Mouse (Mus musculus): Measurements from ENCODE around the gene Ankra2. TPM values are rescaled to one million over a fixed set of nuclear protein-coding genes. Genes with fewer than 3 reads are reported as not detected.

The Ankra2 gene
- polyA plus RNA-seq, 1 experiment from 2014 or later = 71.9 TPM

DNA sequence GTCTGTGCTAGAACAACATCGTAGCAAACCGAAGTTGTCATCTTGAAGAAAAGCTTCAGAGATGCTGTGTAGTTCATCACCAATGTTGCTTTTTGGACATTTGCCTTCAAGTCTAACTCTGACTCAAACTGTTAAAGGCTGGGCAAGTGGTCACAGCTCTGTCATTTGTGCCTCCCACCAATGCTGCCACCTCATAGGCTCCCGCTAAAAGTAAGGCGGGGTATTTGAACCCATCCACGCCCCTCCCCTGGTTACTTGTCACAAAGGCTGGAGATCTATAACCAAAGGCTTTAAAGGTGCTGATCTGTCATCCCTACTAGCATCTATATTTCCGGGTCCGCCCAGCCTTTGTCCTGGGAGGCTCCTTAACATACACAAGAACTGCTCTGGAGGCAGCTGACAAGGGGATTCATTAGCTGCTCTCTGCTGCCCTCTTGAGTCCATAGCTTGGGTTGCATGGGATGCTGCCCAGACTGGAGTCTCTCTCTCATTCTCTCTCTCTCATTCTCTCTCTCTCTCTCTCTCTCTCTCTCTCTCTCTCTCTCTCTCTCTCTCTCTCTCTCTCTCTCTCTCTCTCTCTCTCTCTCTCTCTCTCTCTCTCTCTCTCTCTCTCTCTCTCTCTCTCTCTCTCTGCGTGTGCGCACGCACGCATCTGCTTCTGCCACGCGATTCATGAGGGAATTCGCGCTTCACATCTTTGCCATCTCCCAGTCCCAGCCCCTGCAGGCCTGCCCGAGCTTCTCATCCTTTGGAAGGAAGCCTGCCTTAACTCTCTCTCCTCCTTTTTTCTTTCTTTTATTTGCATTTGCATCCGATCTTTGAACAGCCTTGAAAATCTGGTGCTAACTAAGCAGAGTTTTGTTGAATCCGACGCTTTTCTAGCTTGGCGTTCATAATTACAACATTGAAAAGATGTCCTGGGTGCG lies 36.2 kb downstream of the Ankra2 start:
- peak overlapping the region; percentile 52 for H3K4me2 ChIP-seq
- no peak overlapping the region for H3K9ac ChIP-seq (replicated peaks)
- H3K4me3 ChIP-seq (replicated peaks) = 0 out of 2 replicates have a peak overlapping the region, but pooled peaks have one; percentile 19
- H3K9me3 ChIP-seq (replicated peaks) = no peaks in the 10 kb centered on the region
- no peak overlapping the region for H3K27ac ChIP-seq (replicated peaks)
- no peaks in the 10 kb centered on the region for H3K36me3 ChIP-seq
- peaks cover 7% of the 10 kb centered on the region; the same call in 1 of the 2 replicates for H3K4me1 ChIP-seq
- peaks cover 3% of the 10 kb centered on the region; the same call in 1 of the 2 replicates for H3K27me3 ChIP-seq (replicated peaks)
- WGBS = 50% methylated on average over 21 of the region's 21 CpGs
- ATAC-seq (ENCODE audit: low FRiP score) = peak; percentile 76

DNA sequence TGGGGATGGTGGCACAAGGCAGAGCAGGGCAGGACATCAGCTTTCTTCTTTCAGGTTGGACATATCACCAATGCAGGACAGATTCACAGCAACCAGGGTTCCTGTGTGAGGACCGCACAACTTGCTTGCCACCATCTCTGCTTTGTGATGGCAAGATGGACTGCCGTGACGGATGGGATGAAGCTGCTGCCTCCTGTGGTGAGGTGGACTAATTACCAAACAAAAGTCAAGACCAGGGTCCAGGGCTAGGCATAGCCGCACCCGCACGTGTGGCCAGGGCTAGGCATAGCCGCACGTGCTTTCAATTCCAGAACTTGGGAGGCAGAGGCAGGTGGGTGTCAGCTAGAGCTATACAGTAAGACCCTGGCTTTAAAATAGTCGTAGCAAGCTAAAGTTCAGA lies 42.4 kb downstream of the Ankra2 start:
- H3K9ac ChIP-seq (replicated peaks) = no peak overlapping the region
- ATAC-seq (ENCODE audit: low FRiP score) = no peak
- H3K9me3 ChIP-seq (replicated peaks) = no peaks in the 10 kb centered on the region
- peaks cover 5% of the 10 kb centered on the region; the same call in 1 of the 2 replicates for H3K4me1 ChIP-seq
- H3K4me2 ChIP-seq = no peak overlapping the region
- no peak overlapping the region for H3K27ac ChIP-seq (replicated peaks)
- H3K36me3 ChIP-seq = peaks cover 19% of the 10 kb centered on the region
- H3K27me3 ChIP-seq (replicated peaks) = no peaks in the 10 kb centered on the region
- WGBS = 90% methylated on average over 9 of the region's 9 CpGs
- H3K4me3 ChIP-seq (replicated peaks) = no peak overlapping the region

DNA sequence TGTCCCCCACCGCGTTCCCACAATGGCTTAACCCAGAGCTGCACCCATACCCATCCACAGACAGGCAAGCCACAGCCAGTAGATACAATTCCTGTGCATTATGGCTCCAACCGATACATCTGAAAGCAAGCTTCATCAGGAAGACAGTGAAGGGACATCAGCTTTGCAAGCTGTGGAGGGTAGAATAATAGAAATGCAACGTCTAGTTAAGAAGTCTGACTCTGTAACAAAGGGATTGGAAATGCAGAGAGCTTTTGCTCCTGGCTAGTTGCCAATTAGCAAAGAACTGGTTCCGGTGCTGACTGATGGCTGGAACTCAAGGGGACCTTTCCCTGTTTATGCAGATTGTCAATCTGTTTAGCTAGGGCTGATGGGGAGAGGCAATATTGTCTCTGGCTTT lies 43.5 kb downstream of the Ankra2 start:
- Histone ChIP-seq H3K4me2 (no peak overlapping the region), H3K9ac (replicated peaks) (no peak overlapping the region), H3K9me3 (replicated peaks) (no peaks in the 10 kb centered on the region), H3K36me3 (peaks cover 30% of the 10 kb centered on the region), H3K27me3 (replicated peaks) (no peaks in the 10 kb centered on the region), H3K27ac (replicated peaks) (peak overlapping the region; percentile 60; the same call in 1 of the 2 replicates), H3K4me3 (replicated peaks) (no peak overlapping the region), H3K4me1 (peaks cover 7% of the 10 kb centered on the region; the same call in 1 of the 2 replicates)
- whole genome bisulfite sequencing = 40% methylated on average over 5 of the region's 5 CpGs
- ATAC-seq (ENCODE audit: low FRiP score) = no peak

DNA sequence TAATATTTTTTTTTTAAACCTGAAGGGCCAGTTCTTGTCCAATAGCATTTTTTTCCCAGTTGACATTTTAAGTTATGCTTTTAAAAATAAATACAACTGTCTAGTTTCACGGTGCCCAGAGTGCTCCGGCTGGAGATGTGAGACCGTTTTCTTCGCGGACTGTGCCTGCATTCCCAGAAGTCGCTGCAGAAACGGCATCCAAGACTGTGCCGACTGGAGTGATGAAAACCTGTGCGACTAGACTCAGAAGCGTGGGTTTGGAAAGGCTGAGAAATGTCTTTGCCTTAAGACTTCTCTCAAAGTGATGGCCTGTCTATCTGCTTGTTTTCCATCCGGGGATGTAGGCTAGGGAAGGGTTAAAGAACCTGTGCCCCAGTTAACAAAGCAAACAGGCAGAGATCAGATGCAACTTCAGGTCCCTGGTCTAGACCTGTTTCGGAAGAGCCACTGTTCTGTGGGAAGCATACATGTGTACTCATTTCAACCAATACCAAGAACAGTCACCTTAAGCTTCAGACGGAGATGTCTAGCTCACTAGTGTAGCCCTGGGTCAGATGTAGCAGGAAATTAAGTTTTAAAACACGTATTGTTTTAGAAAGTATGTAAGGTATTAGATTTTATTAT lies 44.1 kb downstream of the Ankra2 start:
- H3K27me3 ChIP-seq (replicated peaks) = no peaks in the 10 kb centered on the region
- 47% methylated on average over 14 of the region's 14 CpGs for WGBS
- peaks cover 12% of the 10 kb centered on the region; the same call in 1 of the 2 replicates for H3K4me1 ChIP-seq
- H3K4me2 ChIP-seq = peak overlapping the region; percentile 14; the same call in 1 of the 2 replicates
- H3K36me3 ChIP-seq = peaks cover 36% of the 10 kb centered on the region
- H3K4me3 ChIP-seq (replicated peaks) = no peak overlapping the region
- ATAC-seq (ENCODE audit: low FRiP score) = no peak
- no peaks in the 10 kb centered on the region for H3K9me3 ChIP-seq (replicated peaks)
- H3K27ac ChIP-seq (replicated peaks) = 0 out of 2 replicates have a peak overlapping the region, but pooled peaks have one; percentile 8
- H3K9ac ChIP-seq (replicated peaks) = no peak overlapping the region

DNA sequence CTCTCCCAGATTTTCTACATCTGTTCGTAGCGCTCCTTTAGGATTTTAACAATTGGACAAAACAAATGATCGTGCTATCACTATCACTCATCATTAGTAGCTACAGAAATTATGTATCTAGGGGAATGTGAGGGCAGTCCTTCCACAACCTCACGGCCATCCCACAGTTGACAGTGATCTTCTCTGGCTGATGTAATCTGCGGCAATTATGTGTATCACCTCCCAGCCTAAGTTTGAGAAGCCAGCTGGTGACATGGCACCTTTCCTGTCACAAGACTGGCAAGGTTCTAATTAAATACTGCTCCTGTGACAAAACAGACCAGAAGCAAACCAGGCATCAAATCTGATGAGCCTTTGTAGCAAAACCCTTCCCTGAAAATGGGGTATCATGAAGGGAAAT lies 45.1 kb downstream of the Ankra2 start:
- Histone ChIP-seq H3K9ac (replicated peaks) (no peak overlapping the region), H3K4me3 (replicated peaks) (no peak overlapping the region), H3K9me3 (replicated peaks) (no peaks in the 10 kb centered on the region), H3K4me1 (peaks cover 14% of the 10 kb centered on the region; the same call in 1 of the 2 replicates), H3K4me2 (no peak overlapping the region), H3K27me3 (replicated peaks) (no peaks in the 10 kb centered on the region), H3K36me3 (peaks cover 44% of the 10 kb centered on the region), H3K27ac (replicated peaks) (no peak overlapping the region)
- no peak for ATAC-seq (ENCODE audit: low FRiP score)
- WGBS = 89% methylated on average over 5 of the region's 5 CpGs

DNA sequence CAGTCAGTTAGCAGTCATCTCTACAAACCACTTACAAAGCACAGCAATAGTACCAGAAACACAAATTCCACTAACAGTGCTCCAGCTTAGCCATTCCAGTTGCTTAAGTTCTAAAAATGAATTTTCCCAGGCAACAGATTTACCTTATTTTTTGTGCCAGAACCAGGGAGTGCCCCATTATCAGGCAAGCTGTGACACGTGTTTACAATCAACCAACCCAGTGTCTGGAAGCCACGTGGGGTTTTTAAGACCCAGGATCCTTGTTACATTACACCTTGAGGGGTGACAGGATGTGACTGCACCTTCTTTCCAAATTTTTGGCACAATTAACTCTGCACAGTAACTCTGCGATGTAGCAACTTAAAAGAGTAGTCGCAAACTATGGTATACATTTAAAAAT lies 45.9 kb downstream of the Ankra2 start:
- Histone ChIP-seq H3K4me3 (replicated peaks) (no peak overlapping the region), H3K4me1 (peaks cover 15% of the 10 kb centered on the region; the same call in 1 of the 2 replicates), H3K4me2 (no peak overlapping the region), H3K9me3 (replicated peaks) (no peaks in the 10 kb centered on the region), H3K27ac (replicated peaks) (no peak overlapping the region), H3K36me3 (peaks cover 51% of the 10 kb centered on the region), H3K27me3 (replicated peaks) (no peaks in the 10 kb centered on the region), H3K9ac (replicated peaks) (no peak overlapping the region)
- no peak for ATAC-seq (ENCODE audit: low FRiP score)
- WGBS = 82% methylated on average over 4 of the region's 4 CpGs

DNA sequence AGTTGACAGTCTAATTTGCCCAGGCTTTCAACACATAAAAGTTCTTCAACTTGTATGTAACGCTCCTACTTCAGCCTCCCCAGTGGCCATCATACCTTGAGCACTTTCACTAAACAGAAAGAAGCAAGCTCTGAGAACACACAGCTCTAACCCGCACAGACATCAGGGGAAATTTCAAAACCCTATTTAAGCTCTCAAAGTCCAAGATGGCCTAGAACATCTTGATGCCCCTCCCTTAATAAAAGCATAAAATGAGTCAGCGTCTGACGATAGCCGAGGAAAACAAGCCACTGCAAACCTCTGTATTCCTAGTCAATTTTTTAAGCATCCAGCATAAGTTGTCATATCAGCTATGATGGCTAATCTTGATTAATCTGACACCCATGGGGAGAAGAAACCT lies 48.7 kb downstream of the Ankra2 start:
- Histone ChIP-seq H3K9ac (replicated peaks) (no peak overlapping the region), H3K9me3 (replicated peaks) (no peaks in the 10 kb centered on the region), H3K27me3 (replicated peaks) (no peaks in the 10 kb centered on the region), H3K4me1 (peaks cover 31% of the 10 kb centered on the region), H3K27ac (replicated peaks) (no peak overlapping the region), H3K4me2 (no peak overlapping the region), H3K36me3 (peaks cover 51% of the 10 kb centered on the region), H3K4me3 (replicated peaks) (no peak overlapping the region)
- WGBS = 95% methylated on average over 5 of the region's 5 CpGs
- no peak for ATAC-seq (ENCODE audit: low FRiP score)

DNA sequence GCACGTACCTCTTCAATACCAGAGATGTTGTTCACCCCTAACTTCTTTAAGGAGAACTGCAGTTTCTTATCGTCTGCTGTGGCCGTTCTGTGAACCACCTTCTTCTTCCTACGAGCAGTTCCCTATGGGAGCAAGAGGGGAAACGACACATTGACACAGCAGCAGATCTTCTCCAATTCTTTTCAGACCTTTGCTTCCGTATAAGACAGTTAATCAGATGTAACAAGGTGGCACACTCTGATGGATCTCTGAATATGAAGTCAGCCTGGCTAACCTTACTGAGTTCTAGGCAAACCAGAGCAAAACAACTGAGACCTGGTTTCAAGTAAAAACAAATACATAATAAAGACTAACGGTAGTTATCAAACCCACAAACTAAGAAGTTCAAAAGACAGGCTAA lies 50.8 kb downstream of the Ankra2 start:
- Histone ChIP-seq H3K27me3 (replicated peaks) (no peaks in the 10 kb centered on the region), H3K4me2 (no peak overlapping the region), H3K9ac (replicated peaks) (no peak overlapping the region), H3K36me3 (peaks cover 46% of the 10 kb centered on the region), H3K4me1 (peaks cover 29% of the 10 kb centered on the region), H3K4me3 (replicated peaks) (no peak overlapping the region), H3K27ac (replicated peaks) (no peak overlapping the region), H3K9me3 (replicated peaks) (no peaks in the 10 kb centered on the region)
- 77% methylated on average over 7 of the region's 7 CpGs for WGBS
- ATAC-seq (ENCODE audit: low FRiP score) = no peak

DNA sequence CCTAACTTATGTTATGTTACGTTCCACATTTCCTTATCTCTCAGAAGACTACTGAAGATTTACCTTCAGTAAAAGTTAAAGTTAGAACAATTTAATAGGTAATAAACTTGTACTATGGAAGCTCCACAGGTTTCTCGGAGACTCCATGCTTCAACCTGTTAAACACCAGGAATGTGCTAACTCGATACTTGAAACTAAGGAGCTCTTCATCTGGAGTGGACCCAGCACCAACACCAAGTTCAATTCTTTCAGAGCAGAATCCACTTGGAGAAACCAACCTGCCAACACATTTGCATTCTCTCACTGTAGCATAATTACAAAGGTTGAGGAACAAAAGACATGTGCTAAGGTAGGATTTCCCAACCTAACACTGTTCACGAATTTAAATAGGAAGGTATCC lies 52.2 kb downstream of the Ankra2 start:
- Histone ChIP-seq H3K4me1 (peaks cover 29% of the 10 kb centered on the region), H3K36me3 (peaks cover 34% of the 10 kb centered on the region), H3K4me2 (peak overlapping the region; percentile 81), H3K27ac (replicated peaks) (no peak overlapping the region), H3K9ac (replicated peaks) (no peak overlapping the region), H3K27me3 (replicated peaks) (no peaks in the 10 kb centered on the region), H3K9me3 (replicated peaks) (no peaks in the 10 kb centered on the region), H3K4me3 (replicated peaks) (0 out of 2 replicates have a peak overlapping the region, but pooled peaks have one; percentile 10)
- no peak for ATAC-seq (ENCODE audit: low FRiP score)
- 83% methylated on average over 4 of the region's 4 CpGs for WGBS

DNA sequence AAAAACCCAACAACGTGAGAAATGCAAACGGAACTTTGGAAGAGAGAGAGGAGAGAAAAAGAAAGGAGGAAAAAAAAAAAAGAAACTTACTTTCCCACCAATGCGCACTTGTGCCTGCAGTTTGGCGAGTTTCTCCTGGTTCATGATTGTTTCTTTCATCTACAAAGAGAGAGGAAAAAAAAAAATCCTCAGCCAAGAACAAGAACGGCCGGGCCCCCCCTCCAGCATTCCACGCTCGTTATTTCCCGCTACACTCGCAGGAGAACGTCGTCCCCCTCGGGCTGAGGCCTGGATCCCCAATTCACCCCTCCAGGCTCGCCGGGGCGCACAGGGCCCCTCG lies 53.2 kb downstream of the Ankra2 start:
- Histone ChIP-seq H3K4me1 (peaks cover 29% of the 10 kb centered on the region), H3K9me3 (replicated peaks) (no peaks in the 10 kb centered on the region), H3K27me3 (replicated peaks) (no peaks in the 10 kb centered on the region), H3K27ac (replicated peaks) (peak overlapping the region; percentile 88), H3K9ac (replicated peaks) (peak overlapping the region; percentile 75), H3K4me2 (peak overlapping the region; percentile 81), H3K36me3 (peaks cover 24% of the 10 kb centered on the region), H3K4me3 (replicated peaks) (peak overlapping the region; percentile 69)
- ATAC-seq (ENCODE audit: low FRiP score) = no peak
- under 1% methylated on average over 17 of the region's 17 CpGs for WGBS

DNA sequence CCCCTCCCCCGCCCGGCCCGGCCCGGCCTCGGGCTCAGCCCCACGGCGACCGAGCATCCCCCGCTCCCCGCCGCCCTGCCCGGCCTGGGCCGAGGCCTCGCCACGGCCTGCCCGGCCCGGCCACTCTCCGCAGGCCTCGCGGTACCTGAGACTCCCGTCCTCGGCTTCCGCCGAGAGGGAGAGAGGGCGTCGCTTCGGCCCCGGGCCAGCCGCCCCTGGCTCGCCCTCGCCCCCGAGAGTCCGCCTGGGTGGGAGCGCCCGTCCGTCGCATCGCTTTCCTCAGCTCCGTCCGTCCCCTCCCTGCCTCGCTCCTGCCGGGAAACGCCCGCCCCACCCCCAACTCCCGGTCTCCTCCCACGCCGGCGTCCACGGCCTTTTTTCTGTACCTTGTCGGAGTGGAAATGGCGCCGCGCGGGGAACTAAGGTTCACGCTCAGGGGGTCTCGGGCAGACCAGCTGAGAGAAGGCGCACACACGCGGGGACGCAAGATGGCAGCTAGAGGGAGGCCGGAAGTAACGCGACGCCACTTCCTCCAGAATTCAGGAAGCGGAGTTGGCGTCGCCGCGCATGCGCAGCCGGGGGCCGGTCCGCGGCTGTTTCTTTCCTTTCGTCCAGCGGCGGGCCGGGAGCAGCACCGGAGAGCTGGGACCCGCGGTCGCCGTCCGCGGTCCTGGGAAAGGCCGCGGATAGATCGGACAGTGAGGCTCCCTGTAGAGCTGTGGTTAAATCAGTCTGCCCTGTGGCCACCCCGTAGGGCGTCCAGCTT lies 53.8 kb downstream of the Ankra2 start, which contains the start of gene Btf3:
Gene Btf3 (minus strand): TSS at position 527 of the 766 bp plus-strand sequence.
- H3K4me2 ChIP-seq = peak within 1 kb of the TSS; percentile 81
- peak within 1 kb of the TSS; percentile 88 for H3K27ac ChIP-seq (replicated peaks)
- no peaks in the 10 kb centered on the region for H3K9me3 ChIP-seq (replicated peaks)
- peaks cover 25% of the 10 kb centered on the region for H3K4me1 ChIP-seq
- no peaks in the 10 kb centered on the region for H3K27me3 ChIP-seq (replicated peaks)
- WGBS = under 1% methylated on average over 84 of the region's 90 CpGs
- peaks cover 18% of the 10 kb centered on the region for H3K36me3 ChIP-seq
- peak; percentile 94 for ATAC-seq (ENCODE audit: low FRiP score)
- peak within 1 kb of the TSS; percentile 75 for H3K9ac ChIP-seq (replicated peaks)
- peak within 1 kb of the TSS; percentile 69 for H3K4me3 ChIP-seq (replicated peaks)
